In genomic region chr7:34806307-34806706, GRCm38 (mm10) we compare ENCODE assay signal across 9 mouse cellular contexts. TPM values are rescaled to one million over a fixed set of nuclear protein-coding genes. Genes with fewer than 3 reads are reported as not detected.
DNase-seq lines count a peak whose midpoint lies in the region; ATAC-seq and TF ChIP-seq lines count a peak whose summit lies in the region.
"Had no signal": no experiment of that assay in that cellular context is flagged by ENCODE, and none has a peak within 500 bp of the region (broad histone marks: within the 10 kb centered on the region; RNA-seq: fewer than 3 reads in every experiment).

No protein-coding gene starts in this region.

- TF ChIP-seq POLR2A in lung, adult 2 months (IDR thresholded peaks at IDR 0.05; ENCODE audit: borderline replicate concordance, extremely low read depth, low read depth, low read length): no peak
- TF ChIP-seq POLR2A in brain, embryonic 14.5 days (IDR thresholded peaks at IDR 0.05; ENCODE audit: borderline replicate concordance, extremely low read depth, insufficient read depth, insufficient read length, poor library complexity, severe bottlenecking): no peak

- H3K36me3 ChIP-seq in lung, postnatal 0 days (ENCODE audit: insufficient read depth, low read length): no peaks in the 10 kb centered on the region
- H3K36me3 ChIP-seq in heart, embryonic 12.5 days: no peaks in the 10 kb centered on the region
- H3K36me3 ChIP-seq in hindbrain, embryonic 12.5 days: no peaks in the 10 kb centered on the region

- no peaks in the 10 kb centered on the region for H3K4me1 ChIP-seq in lung, postnatal 0 days (ENCODE audit: insufficient read depth, low read depth, low read length)
- no peaks in the 10 kb centered on the region for H3K4me1 ChIP-seq in lung, adult 2 months (ENCODE audit: control insufficient read depth, insufficient read depth, low read length)
- H3K4me1 ChIP-seq in heart, embryonic 12.5 days (replicated peaks): peaks cover 11% of the 10 kb centered on the region
- peaks cover 58% of the 10 kb centered on the region for H3K4me1 ChIP-seq in hindbrain, embryonic 12.5 days

- ATAC-seq in lung, postnatal 0 days: peak; percentile 41
- ATAC-seq in heart, embryonic 12.5 days (ENCODE audit: insufficient number of reproducible peaks, low FRiP score): peak; percentile 52; the same call in 1 of the 2 replicates
- no peak for ATAC-seq in activated CD4-positive, CD25-positive, alpha-beta regulatory T cell, adult 4 months
- ATAC-seq in hindbrain, embryonic 12.5 days (ENCODE audit: low FRiP score): no peak

- H3K9me3 ChIP-seq in lung, postnatal 0 days (ENCODE audit: low read length): no peaks in the 10 kb centered on the region
- no peaks in the 10 kb centered on the region for H3K9me3 ChIP-seq in heart, embryonic 12.5 days (replicated peaks)
- H3K9me3 ChIP-seq in hindbrain, embryonic 12.5 days (replicated peaks): no peaks in the 10 kb centered on the region

- H3K4me2 ChIP-seq in lung, postnatal 0 days (replicated peaks; ENCODE audit: low read depth, low read length): no peak overlapping the region
- H3K4me2 ChIP-seq in heart, embryonic 12.5 days: no peak overlapping the region
- no peak overlapping the region for H3K4me2 ChIP-seq in hindbrain, embryonic 12.5 days (replicated peaks)

- TF ChIP-seq EP300 in lung, postnatal 0 days (IDR thresholded peaks at IDR 0.05): no peak

- no peak for TF ChIP-seq CTCF in lung, postnatal 0 days (IDR thresholded peaks at IDR 0.05)
- TF ChIP-seq CTCF in lung, adult 2 months (IDR thresholded peaks at IDR 0.05; ENCODE audit: insufficient read depth, low read length): no peak
- TF ChIP-seq CTCF in brain, embryonic 14.5 days (IDR thresholded peaks at IDR 0.05; ENCODE audit: borderline replicate concordance, extremely low read depth, insufficient read depth, insufficient read length): no peak

- no peak overlapping the region for H3K4me3 ChIP-seq in lung, postnatal 0 days (ENCODE audit: low read depth, low read length)
- H3K4me3 ChIP-seq in lung, adult 2 months (replicated peaks; ENCODE audit: extremely low read depth, low read depth, low read length): no peak overlapping the region
- no peak overlapping the region for H3K4me3 ChIP-seq in heart, embryonic 12.5 days
- H3K4me3 ChIP-seq in hindbrain, embryonic 12.5 days: no peak overlapping the region

- no peak for DNase-seq in lung, postnatal 0 days (ENCODE audit: low spot score)
- no peak for DNase-seq in lung, adult 2 months
- DNase-seq in brain, embryonic 14.5 days (ENCODE audit: low read depth): peak; percentile 65
- DNase-seq in layer of hippocampus, adult 9-11 months: peak; percentile 62
- no peak for DNase-seq in embryo, embryonic 10 days (ENCODE audit: low spot score)

- no peak overlapping the region for H3K9ac ChIP-seq in lung, postnatal 0 days (replicated peaks; ENCODE audit: low read depth)
- no peak overlapping the region for H3K9ac ChIP-seq in heart, embryonic 12.5 days
- H3K9ac ChIP-seq in hindbrain, embryonic 12.5 days: no peak overlapping the region

- peaks cover 23% of the 10 kb centered on the region; the same call in 1 of the 2 replicates for H3K27me3 ChIP-seq in lung, postnatal 0 days (replicated peaks; ENCODE audit: insufficient read depth, low read length)
- H3K27me3 ChIP-seq in heart, embryonic 12.5 days (replicated peaks): peaks cover 46% of the 10 kb centered on the region
- peaks cover 34% of the 10 kb centered on the region for H3K27me3 ChIP-seq in hindbrain, embryonic 12.5 days

- H3K27ac ChIP-seq in lung, postnatal 0 days (ENCODE audit: low read length): no peak overlapping the region
- H3K27ac ChIP-seq in heart, embryonic 12.5 days (ENCODE audit: poor library complexity, severe bottlenecking): no peak overlapping the region
- no peak overlapping the region for H3K27ac ChIP-seq in hindbrain, embryonic 12.5 days

- 67% methylated on average over 6 of the region's 6 CpGs for WGBS in lung, postnatal 0 days
- 58% methylated on average over 6 of the region's 6 CpGs for WGBS in lung, adult 2 months
- 39% methylated on average over 6 of the region's 6 CpGs for WGBS in heart, embryonic 12.5 days
- WGBS in hindbrain, embryonic 12.5 days: 76% methylated on average over 6 of the region's 6 CpGs

RNA-seq across cellular contexts. Expression of gene Chst8, which starts 6.2 kb away (rescaled TPM):
- 4.7 and 5.9 TPM in 2 replicates for polyA plus RNA-seq in lung, postnatal 0 days (2015; fragmentation: Nextera tagmentation; extraction: Ambion mirVana)
- 5.3 and 14.2 TPM in 2 replicates for polyA plus RNA-seq in lung, adult 2 months (2012; rRNA removed)
- 13.3 and 13.6 TPM in 2 replicates for polyA plus RNA-seq in brain, embryonic 14.5 days (2012; rRNA removed)
- polyA plus RNA-seq in heart, embryonic 12.5 days (2016; fragmentation: Nextera tagmentation; extraction: Ambion mirVana): 1.1 and 1.4 TPM in 2 replicates
- not detected for polyA plus RNA-seq in activated CD4-positive, CD25-positive, alpha-beta regulatory T cell, adult 4 months (2017; shearing (Covaris generic))
- polyA plus RNA-seq in hindbrain, embryonic 12.5 days (2016; fragmentation: Nextera tagmentation; extraction: Ambion mirVana): 22.4 and 24.7 TPM in 2 replicates
- polyA plus RNA-seq: testis, adult 2 months had no signal

Comparison
In these comparisons a context has a peak if more than half of its experiments do, and no peak if none do; other contexts are left out.
1. ATAC-seq: peak in lung, postnatal 0 days (single experiment) and heart, embryonic 12.5 days (single experiment); none in activated CD4-positive, CD25-positive, alpha-beta regulatory T cell, adult 4 months (single experiment) and hindbrain, embryonic 12.5 days (single experiment).
2. DNase-seq: peak in brain, embryonic 14.5 days (single experiment) and layer of hippocampus, adult 9-11 months (single experiment); none in lung, postnatal 0 days (single experiment), lung, adult 2 months (single experiment) and embryo, embryonic 10 days (single experiment).